Mouse (Mus musculus) liver, postnatal 0 days (tissue): ENCODE results near the gene Nploc4. TPM values are rescaled to one million over a fixed set of nuclear protein-coding genes. Genes with fewer than 3 reads are reported as not detected.

Experiments used
- ATAC-seq: fragments of 200-750 bp; cut with Nextera tagmentation; 2 replicates; pipeline ENCODE4 v1.8.0; 2017; ENCODE audit warnings: mild to moderate bottlenecking, moderate library complexity
- DNase-seq: peaks from one replicate; pipeline ENCODE4 v3.0.0-alpha.2; 2016
- H3K27ac ChIP-seq: fragments of 300-500 bp; sonication (generic); 2 replicates; pipeline ENCODE4 v1.5.1; 2014; ENCODE audit warnings: antibody characterized with exemption, moderate library complexity, mild to moderate bottlenecking, low read depth
- H3K27me3 ChIP-seq: fragments of 300-500 bp; sonication (generic); 2 replicates; pipeline ENCODE4 v1.6.1; 2014; ENCODE audit warnings: low read length, control low read depth, mixed read lengths; ENCODE audit not compliant: insufficient read depth
- H3K36me3 ChIP-seq: fragments of 300-500 bp; sonication (generic); replicated peaks from 2 replicates; pipeline ENCODE4 v1.6.1; 2014; ENCODE audit warnings: mild to moderate bottlenecking, control low read depth, low read length, moderate library complexity, mixed read lengths; ENCODE audit not compliant: insufficient read depth
- H3K4me1 ChIP-seq: fragments of 300-500 bp; sonication (generic); 2 replicates; pipeline ENCODE4 v1.6.1; 2014; ENCODE audit warnings: antibody characterized with exemption, mild to moderate bottlenecking, control low read depth; ENCODE audit not compliant: insufficient read depth
- H3K4me2 ChIP-seq: fragments of 300-500 bp; sonication (generic); 2 replicates; pipeline ENCODE4 v1.6.1; 2014; ENCODE audit warnings: low read depth, mild to moderate bottlenecking, low read length, moderate library complexity, mixed read lengths
- H3K4me3 ChIP-seq: fragments of 300-500 bp; sonication (generic); 2 replicates; pipeline ENCODE4 v1.5.1; 2014; ENCODE audit warnings: low read depth, low read length
- H3K9ac ChIP-seq: fragments of 300-500 bp; sonication (generic); replicated peaks from 2 replicates; pipeline ENCODE4 v1.6.1; 2014; ENCODE audit warnings: mild to moderate bottlenecking, moderate library complexity
- H3K9me3 ChIP-seq: fragments of 300-500 bp; sonication (generic); 2 replicates; pipeline ENCODE4 v1.6.1; 2016; ENCODE audit warnings: mild to moderate bottlenecking, control low read depth, low read length, mixed read lengths
- CTCF ChIP-seq: sonication (generic); IDR thresholded peaks from 2 replicates; pipeline ENCODE4 v1.5.1; 2016; ENCODE audit warnings: antibody characterized with exemption, low read depth
- EP300 ChIP-seq: IDR thresholded peaks from 2 replicates; pipeline ENCODE4 v1.6.1; 2016; ENCODE audit warnings: antibody characterized with exemption, low read depth, mild to moderate bottlenecking
- WGBS: fragments of 180-500 bp; shearing (Covaris S2); extraction: QIAGEN DNeasy Blood & Tissue Kit; methylation state at CpG from one replicate; pipeline ENCODE4 v1.1.7; 2014; ENCODE audit not compliant: insufficient replicate concordance; 5-methylcytosine and 5-hydroxymethylcytosine counted together
- polyA plus RNA-seq: library from polyadenylated mRNA; unstranded; fragments of >200 nt; fragmentation: Nextera tagmentation; extraction: Ambion mirVana; gene quantifications from 2 replicates; pipeline ENCODE4 v1.2.1, GENCODE M21; 2015

Nploc4 gene
- polyA plus RNA-seq, 1 experiment from 2014 or later, result 12.8 TPM

- no peak overlapping the region for H3K27ac ChIP-seq
- H3K4me3 ChIP-seq, result no peak overlapping the region
- WGBS, result 79% methylated on average over 7 of the region's 7 CpGs
- TF ChIP-seq CTCF (no peak), EP300 (no peak)
- H3K4me2 ChIP-seq, result no peak overlapping the region
- no peaks in the 10 kb centered on the region for H3K9me3 ChIP-seq
- ATAC-seq, result no peak
- H3K27me3 ChIP-seq, result no peaks in the 10 kb centered on the region
- no peak overlapping the region for H3K9ac ChIP-seq
- no peaks in the 10 kb centered on the region for H3K36me3 ChIP-seq
- no peaks in the 10 kb centered on the region for H3K4me1 ChIP-seq
- no peak for DNase-seq
Measured at GRCm38 (mm10) chr11:120447179-120447578, 9.7 kb upstream of the Nploc4 start.

- Histone ChIP-seq H3K4me2 (no peak overlapping the region), H3K4me3 (no peak overlapping the region), H3K36me3 (no peaks in the 10 kb centered on the region), H3K27ac (no peak overlapping the region), H3K9me3 (no peaks in the 10 kb centered on the region), H3K9ac (no peak overlapping the region), H3K4me1 (no peaks in the 10 kb centered on the region), H3K27me3 (no peaks in the 10 kb centered on the region)
- whole genome bisulfite sequencing, result 51% methylated on average over 3 of the region's 3 CpGs
- DNase-seq, result no peak
- no peak for TF ChIP-seq CTCF
- TF ChIP-seq EP300, result no peak
- no peak for ATAC-seq
Measured at GRCm38 (mm10) chr11:120445475-120445874, 8.0 kb upstream of the Nploc4 start.

- TF ChIP-seq EP300, result no peak
- TF ChIP-seq CTCF, result no peak
- no peak overlapping the region for H3K4me2 ChIP-seq
- no peaks in the 10 kb centered on the region for H3K36me3 ChIP-seq
- ATAC-seq (no peak), DNase-seq (no peak)
- H3K9ac ChIP-seq, result no peak overlapping the region
- H3K9me3 ChIP-seq, result no peaks in the 10 kb centered on the region
- WGBS, result 56% methylated on average over 6 of the region's 6 CpGs
- no peak overlapping the region for H3K27ac ChIP-seq
- H3K4me1 ChIP-seq, result no peaks in the 10 kb centered on the region
- H3K27me3 ChIP-seq, result no peaks in the 10 kb centered on the region
- no peak overlapping the region for H3K4me3 ChIP-seq
Measured at GRCm38 (mm10) chr11:120444106-120444505, 6.6 kb upstream of the Nploc4 start.

GRCm38 (mm10) chr11:120442765-120443280 is 5.3 kb upstream of the Nploc4 start:
- DNase-seq, result no peak
- no peak overlapping the region for H3K27ac ChIP-seq
- ATAC-seq, result no peak
- no peak for TF ChIP-seq EP300
- TF ChIP-seq CTCF, result peak; percentile 18; the same call in 1 of the 2 replicates
- H3K4me3 ChIP-seq, result no peak overlapping the region
- no peaks in the 10 kb centered on the region for H3K9me3 ChIP-seq
- no peaks in the 10 kb centered on the region for H3K27me3 ChIP-seq
- no peaks in the 10 kb centered on the region for H3K36me3 ChIP-seq
- H3K9ac ChIP-seq, result no peak overlapping the region
- H3K4me1 ChIP-seq, result no peaks in the 10 kb centered on the region
- 82% methylated on average over 3 of the region's 3 CpGs for WGBS
- H3K4me2 ChIP-seq, result no peak overlapping the region

GRCm38 (mm10) chr11:120442344-120442743 is 4.8 kb upstream of the Nploc4 start, which contains the start of gene Tspan10:
Tspan10 (plus strand) TSS chr11:120442644.
- H3K9me3 ChIP-seq, result no peaks in the 10 kb centered on the region
- no peak within 1 kb of the TSS for H3K9ac ChIP-seq
- no peak within 1 kb of the TSS for H3K4me2 ChIP-seq
- 90% methylated on average over 3 of the region's 3 CpGs for WGBS
- no peaks in the 10 kb centered on the region for H3K27me3 ChIP-seq
- H3K4me1 ChIP-seq, result no peaks in the 10 kb centered on the region
- DNase-seq, result no peak
- H3K4me3 ChIP-seq, result no peak within 1 kb of the TSS
- H3K27ac ChIP-seq, result no peak within 1 kb of the TSS
- no peak for ATAC-seq
- TF ChIP-seq CTCF (no peak), EP300 (no peak)
- no peaks in the 10 kb centered on the region for H3K36me3 ChIP-seq

- Histone ChIP-seq H3K36me3 (peaks cover 20% of the 10 kb centered on the region), H3K9ac (peak overlapping the region; percentile 91), H3K4me3 (peak overlapping the region; percentile 87), H3K27ac (peak overlapping the region; percentile 90), H3K27me3 (no peaks in the 10 kb centered on the region), H3K4me1 (0 out of 2 replicates have a peak, but pooled peaks cover 9% of the 10 kb centered on the region), H3K4me2 (peak overlapping the region; percentile 78), H3K9me3 (no peaks in the 10 kb centered on the region)
- TF ChIP-seq EP300 (no peak), CTCF (no peak)
- no peak for DNase-seq
- WGBS, result 26% methylated on average over 12 of the region's 12 CpGs
- no peak for ATAC-seq
Measured at GRCm38 (mm10) chr11:120437857-120438385, 413 bp upstream of the Nploc4 start.
